Mouse (Mus musculus) midbrain, embryonic 11.5 days (tissue): ENCODE data around the gene Brsk1. TPM values are rescaled to one million over a fixed set of nuclear protein-coding genes. Genes with fewer than 3 reads are reported as not detected.

Experiments used
- ATAC-seq: fragments of 200-750 bp; cut with Nextera tagmentation; 2 replicates; pipeline ENCODE4 v1.8.0; 2017; ENCODE audit warnings: moderate TSS enrichment, moderate library complexity; ENCODE audit not compliant: low FRiP score
- DNase-seq: peaks from one replicate; pipeline ENCODE4 v3.0.0; 2015; ENCODE audit warnings: low spot score; ENCODE audit errors: missing footprints
- H3K27ac ChIP-seq: fragments of 300-500 bp; sonication (generic); 2 replicates; pipeline ENCODE4 v1.5.1; 2014; ENCODE audit warnings: low read depth, low read length
- H3K27me3 ChIP-seq: fragments of 300-500 bp; sonication (generic); 2 replicates; pipeline ENCODE4 v1.6.1; 2014; ENCODE audit warnings: mild to moderate bottlenecking, low read length, moderate library complexity, mixed read lengths; ENCODE audit not compliant: control insufficient read depth, insufficient read depth
- H3K36me3 ChIP-seq: fragments of 300-500 bp; sonication (generic); 2 replicates; pipeline ENCODE4 v1.6.1; 2014; ENCODE audit warnings: mild to moderate bottlenecking, low read length, moderate library complexity, mixed read lengths; ENCODE audit not compliant: control insufficient read depth, insufficient read depth
- H3K4me1 ChIP-seq: fragments of 300-500 bp; sonication (generic); 2 replicates; pipeline ENCODE4 v1.6.1; 2014; ENCODE audit warnings: low read length; ENCODE audit not compliant: control insufficient read depth, insufficient read depth
- H3K4me2 ChIP-seq: fragments of 300-500 bp; sonication (generic); 2 replicates; pipeline ENCODE4 v1.6.1; 2014; ENCODE audit warnings: mild to moderate bottlenecking, moderate library complexity
- H3K4me3 ChIP-seq: fragments of 300-500 bp; sonication (generic); 2 replicates; pipeline ENCODE4 v1.5.1; 2014; ENCODE audit warnings: low read depth, low read length
- H3K9ac ChIP-seq: fragments of 300-500 bp; sonication (generic); 2 replicates; pipeline ENCODE4 v1.6.1; 2014; ENCODE audit warnings: low read length
- H3K9me3 ChIP-seq: fragments of 300-500 bp; sonication (generic); 2 replicates; pipeline ENCODE4 v1.6.1; 2016; ENCODE audit warnings: low read length; ENCODE audit not compliant: control insufficient read depth
- WGBS: fragments of 180-500 bp; shearing (Covaris S2); extraction: QIAGEN DNeasy Blood & Tissue Kit; methylation state at CpG from one replicate; pipeline ENCODE4 v1.1.7; 2014; 5-methylcytosine and 5-hydroxymethylcytosine counted together
- polyA plus RNA-seq: library from polyadenylated mRNA; unstranded; fragments of >200 nt; fragmentation: Nextera tagmentation; extraction: Ambion mirVana; gene quantifications from 2 replicates; pipeline ENCODE4 v1.2.1, GENCODE M21; 2014

Gene Brsk1
- polyA plus RNA-seq, 1 experiment from 2014 or later = 3.2 TPM

DNA sequence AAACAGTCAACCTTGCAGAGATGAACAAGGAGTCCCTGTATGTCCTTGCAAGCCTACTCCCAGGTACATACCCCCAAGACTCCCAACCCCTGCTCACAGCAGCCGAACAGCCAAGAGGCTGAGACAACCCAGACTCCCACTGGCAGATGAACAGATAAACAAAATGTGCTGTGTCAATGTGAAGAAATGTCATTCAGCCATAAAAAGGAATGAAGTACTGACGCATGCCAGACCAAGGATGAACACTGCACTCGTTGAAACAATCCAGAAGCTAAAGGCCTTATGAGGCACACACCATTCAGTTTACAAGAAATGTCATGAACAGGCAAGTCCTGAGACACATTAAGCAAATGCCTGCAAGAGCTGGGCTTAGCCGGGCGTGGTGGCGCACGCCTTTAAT, 15.2 kb upstream of the Brsk1 start:
- Histone ChIP-seq H3K9me3 (no peaks in the 10 kb centered on the region), H3K27me3 (no peaks in the 10 kb centered on the region), H3K27ac (no peak overlapping the region), H3K4me2 (no peak overlapping the region), H3K9ac (no peak overlapping the region), H3K4me3 (no peak overlapping the region), H3K36me3 (peaks cover 16% of the 10 kb centered on the region), H3K4me1 (no peaks in the 10 kb centered on the region)
- 91% methylated on average over 7 of the region's 7 CpGs for WGBS
- DNase-seq (no peak), ATAC-seq (no peak)

DNA sequence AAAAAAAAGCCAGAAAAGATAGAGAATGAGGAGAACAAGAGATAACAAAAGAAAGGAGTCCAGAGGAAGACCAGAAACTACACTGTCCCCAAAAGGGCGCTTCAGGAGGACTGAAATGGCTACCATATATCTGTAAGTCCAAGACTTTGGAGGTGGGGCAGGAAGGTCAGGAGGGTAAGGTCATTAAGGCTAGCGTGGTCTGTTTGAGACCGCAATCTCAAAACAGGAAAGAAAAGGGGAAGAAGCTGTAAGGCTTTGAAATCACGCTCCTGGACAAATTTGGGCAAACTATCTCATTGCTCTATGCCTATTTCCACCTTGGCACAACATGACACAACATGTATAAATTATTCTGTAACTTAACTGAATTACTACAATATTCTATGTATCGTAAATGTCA, 7.1 kb upstream of the Brsk1 start:
- H3K27me3 ChIP-seq = no peaks in the 10 kb centered on the region
- H3K9me3 ChIP-seq = no peaks in the 10 kb centered on the region
- no peak for DNase-seq
- WGBS = 94% methylated on average over 5 of the region's 5 CpGs
- no peak overlapping the region for H3K27ac ChIP-seq
- H3K4me1 ChIP-seq = peaks cover 5% of the 10 kb centered on the region
- H3K4me2 ChIP-seq = no peak overlapping the region
- H3K9ac ChIP-seq = no peak overlapping the region
- peaks cover 6% of the 10 kb centered on the region for H3K36me3 ChIP-seq
- no peak overlapping the region for H3K4me3 ChIP-seq
- ATAC-seq = no peak

DNA sequence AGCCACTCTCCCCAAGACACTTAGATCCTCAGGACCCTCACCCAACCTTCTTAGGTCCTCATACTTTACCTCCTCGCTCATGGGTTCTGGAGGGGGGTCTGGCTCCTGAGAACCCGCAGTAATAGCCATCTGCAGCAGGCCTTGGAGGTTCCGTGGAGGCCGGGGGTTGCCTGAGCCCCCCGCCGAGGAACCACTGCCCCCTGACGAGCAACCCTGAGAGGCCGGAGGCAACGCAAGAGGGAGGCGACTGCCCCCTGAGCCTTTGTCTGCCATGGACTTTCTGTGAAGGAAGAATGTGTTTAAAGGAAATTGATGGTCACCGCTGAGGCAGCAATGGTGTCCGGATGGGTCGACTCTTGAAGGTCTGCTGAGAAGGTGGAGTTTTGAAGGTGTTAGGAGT, 6.2 kb upstream of the Brsk1 start:
- Histone ChIP-seq H3K27me3 (no peaks in the 10 kb centered on the region), H3K27ac (no peak overlapping the region; the same call in 1 of the 2 replicates), H3K9ac (peak overlapping the region; percentile 64), H3K9me3 (no peaks in the 10 kb centered on the region), H3K4me1 (peaks cover 5% of the 10 kb centered on the region), H3K4me3 (peak overlapping the region; percentile 73), H3K36me3 (peaks cover 6% of the 10 kb centered on the region), H3K4me2 (peak overlapping the region; percentile 76)
- under 1% methylated on average over 13 of the region's 13 CpGs for WGBS
- DNase-seq (no peak), ATAC-seq (0 out of 2 replicates have a peak, but pooled peaks have one; percentile 1)

DNA sequence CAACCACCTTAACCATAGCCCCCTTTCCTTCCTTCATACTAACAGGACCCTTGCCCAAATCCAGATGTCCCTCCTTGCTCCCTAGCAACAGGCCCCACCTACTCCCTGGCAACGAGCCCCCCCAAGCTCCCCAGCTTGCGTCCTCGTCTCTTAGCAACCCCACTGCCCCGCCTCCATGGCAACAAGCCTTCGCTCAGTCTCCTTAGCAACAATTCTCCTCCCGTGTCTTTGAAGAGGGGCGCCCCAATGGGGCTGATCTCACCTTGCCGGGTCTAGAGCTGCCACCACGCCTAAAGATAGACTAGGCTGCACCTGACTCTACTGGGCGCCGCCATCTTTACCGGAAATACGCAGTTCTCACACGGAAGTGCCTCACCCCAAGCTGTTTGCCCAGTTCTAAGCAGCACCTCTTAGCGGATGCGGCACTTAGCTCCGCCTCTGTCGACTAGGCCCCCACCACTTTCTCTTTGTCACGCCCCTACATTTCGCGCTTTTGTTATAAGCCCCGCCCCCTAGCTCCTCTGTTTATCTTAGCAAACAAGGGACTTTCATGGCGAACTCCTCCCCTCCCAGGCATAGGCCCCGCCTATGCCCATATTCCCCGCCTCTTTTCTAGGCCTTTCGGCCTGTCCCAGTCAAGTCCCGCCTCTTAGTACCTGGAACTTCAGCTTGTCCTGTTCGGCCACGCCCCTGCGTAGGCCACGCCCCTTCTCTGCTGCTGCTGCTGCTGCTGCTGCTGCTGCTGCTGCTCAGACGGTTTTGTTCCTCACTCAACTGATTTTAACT, 5.6 kb upstream of the Brsk1 start, which contains the start of gene Hspbp1:
Gene Hspbp1 (minus strand): TSS at position 437 of the 786 bp plus-strand sequence.
- peaks cover 5% of the 10 kb centered on the region for H3K4me1 ChIP-seq

DNA sequence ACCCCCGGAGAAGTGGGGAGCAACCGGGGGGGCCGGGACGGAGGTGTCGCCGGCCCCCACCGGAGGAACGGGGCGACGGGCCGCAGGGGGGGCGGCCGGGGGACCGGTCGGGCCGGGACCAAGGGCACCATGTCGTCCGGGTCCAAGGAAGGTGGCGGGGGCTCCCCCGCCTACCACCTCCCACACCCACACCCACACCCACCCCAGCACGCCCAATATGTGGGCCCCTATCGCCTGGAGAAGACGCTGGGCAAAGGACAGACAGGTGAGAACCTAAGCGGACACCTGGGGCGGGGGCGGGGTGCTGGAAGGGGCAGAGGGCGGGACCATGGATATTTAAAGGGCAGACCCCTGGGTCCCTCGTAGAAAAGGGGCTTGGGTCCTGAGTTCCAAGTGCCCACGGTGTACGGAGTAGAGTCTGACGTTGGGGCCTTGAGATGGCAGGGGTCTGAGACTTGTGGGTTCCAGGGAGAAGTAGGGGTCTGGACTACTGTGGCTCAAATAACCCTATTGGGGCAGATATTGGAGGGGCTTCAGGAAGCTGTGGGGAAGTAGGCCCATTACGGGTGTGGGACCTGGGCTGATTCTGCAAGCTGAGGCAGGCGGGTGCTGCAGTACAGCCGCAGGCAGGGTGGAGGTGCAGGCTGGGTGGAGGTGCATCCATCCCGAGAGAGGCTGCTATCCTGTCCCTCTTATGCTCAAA, 698 bp downstream of the Brsk1 start:
- peak overlapping the region; percentile 79 for H3K4me2 ChIP-seq
- WGBS = 11% methylated on average over 16 of the region's 35 CpGs
- peak overlapping the region; percentile 100 for H3K4me3 ChIP-seq
- ATAC-seq = peak; percentile 80
- H3K36me3 ChIP-seq = peaks cover 15% of the 10 kb centered on the region
- no peaks in the 10 kb centered on the region for H3K9me3 ChIP-seq
- peaks cover 8% of the 10 kb centered on the region for H3K4me1 ChIP-seq
- H3K9ac ChIP-seq = peak overlapping the region; percentile 100
- peak overlapping the region; percentile 95 for H3K27ac ChIP-seq
- peak; percentile 94 for DNase-seq
- H3K27me3 ChIP-seq = no peaks in the 10 kb centered on the region

More for the DNA sequence above, 5.6 kb upstream of the Brsk1 start, which contains the start of gene Hspbp1:
- Histone ChIP-seq H3K27me3 (no peaks in the 10 kb centered on the region), H3K9ac (peak within 1 kb of the TSS; percentile 64), H3K4me2 (peak within 1 kb of the TSS; percentile 76), H3K4me3 (peak within 1 kb of the TSS; percentile 73), H3K9me3 (no peaks in the 10 kb centered on the region), H3K36me3 (peaks cover 4% of the 10 kb centered on the region), H3K27ac (peak within 1 kb of the TSS; percentile 48; the same call in 1 of the 2 replicates)
- ATAC-seq (peak; percentile 98), DNase-seq (peak; percentile 99)
- 0% methylated on average over 32 of the region's 32 CpGs for WGBS

DNA sequence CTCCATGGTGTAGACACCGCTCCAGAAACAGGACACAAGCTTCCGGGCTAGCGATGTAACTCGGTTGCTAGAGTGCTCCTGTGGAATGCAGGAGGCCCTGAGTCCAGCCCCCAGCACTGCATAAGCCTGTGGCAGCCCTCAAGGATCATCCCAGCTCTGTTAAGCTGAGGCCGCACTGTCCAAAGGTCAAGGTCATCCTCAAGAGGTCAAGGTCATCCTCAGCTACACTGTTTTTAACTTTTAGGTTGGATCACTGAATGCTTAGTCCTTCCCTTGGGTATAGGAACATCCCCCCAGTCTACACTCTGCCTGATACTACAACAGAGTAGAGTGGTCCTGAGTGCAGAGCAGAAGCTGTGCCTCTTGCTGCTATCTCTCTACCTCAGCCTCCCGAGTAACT, 2.6 kb downstream of the Brsk1 start:
- Histone ChIP-seq H3K9ac (no peak overlapping the region), H3K4me3 (no peak overlapping the region), H3K4me2 (no peak overlapping the region), H3K4me1 (peaks cover 8% of the 10 kb centered on the region), H3K36me3 (peaks cover 18% of the 10 kb centered on the region), H3K27me3 (no peaks in the 10 kb centered on the region), H3K27ac (no peak overlapping the region), H3K9me3 (no peaks in the 10 kb centered on the region)
- ATAC-seq (no peak), DNase-seq (peak; percentile 60)
- WGBS = 64% methylated on average over 6 of the region's 6 CpGs

DNA sequence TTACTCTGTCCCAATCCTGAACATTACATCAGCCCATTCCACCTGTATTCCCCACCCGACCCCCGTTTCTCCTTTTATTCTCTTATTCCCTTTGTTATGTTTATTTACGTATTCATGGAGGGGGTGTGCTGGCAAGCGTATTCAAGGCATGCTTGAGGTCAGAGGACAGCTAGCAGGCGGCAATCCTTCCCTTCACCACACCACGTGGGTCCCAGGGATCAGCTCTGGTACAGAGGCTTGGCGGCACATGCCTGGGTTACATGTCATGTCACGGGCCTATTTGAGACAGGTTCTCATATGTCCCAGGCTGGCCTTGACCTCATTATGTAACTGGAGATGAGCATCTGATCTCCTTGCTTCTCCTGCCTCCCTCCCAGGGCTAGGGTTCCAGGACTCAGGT, 11.9 kb downstream of the Brsk1 start:
- no peak overlapping the region for H3K27ac ChIP-seq
- H3K36me3 ChIP-seq = peaks cover 17% of the 10 kb centered on the region
- H3K4me1 ChIP-seq = peaks cover 3% of the 10 kb centered on the region; the same call in 1 of the 2 replicates
- H3K4me3 ChIP-seq = no peak overlapping the region
- no peak overlapping the region for H3K9ac ChIP-seq
- WGBS = 44% methylated on average over 8 of the region's 8 CpGs
- ATAC-seq = 0 out of 2 replicates have a peak, but pooled peaks have one; percentile 56
- no peaks in the 10 kb centered on the region for H3K9me3 ChIP-seq
- H3K27me3 ChIP-seq = no peaks in the 10 kb centered on the region
- H3K4me2 ChIP-seq = no peak overlapping the region
- no peak for DNase-seq

DNA sequence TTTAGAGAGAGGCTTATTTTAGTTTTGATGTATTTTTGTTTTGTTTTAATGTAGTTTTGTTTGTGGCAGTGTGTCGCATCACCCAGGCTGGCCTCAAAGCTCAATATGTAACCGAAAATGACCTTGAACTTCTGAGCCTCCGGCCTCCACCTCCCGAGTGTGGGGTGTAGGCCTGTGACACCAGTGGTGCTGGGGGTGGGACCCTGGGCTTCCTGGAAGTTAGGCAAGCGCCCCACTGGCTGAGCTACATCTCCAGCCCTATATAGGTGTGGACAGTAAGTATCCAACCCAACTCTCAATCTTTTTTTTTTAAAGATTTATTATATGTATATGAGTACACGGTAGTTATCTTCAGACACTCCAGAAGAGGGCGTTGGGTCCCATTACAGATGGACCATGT, 12.8 kb downstream of the Brsk1 start:
- peaks cover 18% of the 10 kb centered on the region for H3K36me3 ChIP-seq
- no peak for ATAC-seq
- peaks cover 3% of the 10 kb centered on the region; the same call in 1 of the 2 replicates for H3K4me1 ChIP-seq
- H3K4me3 ChIP-seq = no peak overlapping the region
- H3K27ac ChIP-seq = no peak overlapping the region
- DNase-seq = no peak
- H3K9ac ChIP-seq = no peak overlapping the region
- no peaks in the 10 kb centered on the region for H3K27me3 ChIP-seq
- no peak overlapping the region for H3K4me2 ChIP-seq
- 96% methylated on average over 7 of the region's 7 CpGs for WGBS
- H3K9me3 ChIP-seq = no peaks in the 10 kb centered on the region

DNA sequence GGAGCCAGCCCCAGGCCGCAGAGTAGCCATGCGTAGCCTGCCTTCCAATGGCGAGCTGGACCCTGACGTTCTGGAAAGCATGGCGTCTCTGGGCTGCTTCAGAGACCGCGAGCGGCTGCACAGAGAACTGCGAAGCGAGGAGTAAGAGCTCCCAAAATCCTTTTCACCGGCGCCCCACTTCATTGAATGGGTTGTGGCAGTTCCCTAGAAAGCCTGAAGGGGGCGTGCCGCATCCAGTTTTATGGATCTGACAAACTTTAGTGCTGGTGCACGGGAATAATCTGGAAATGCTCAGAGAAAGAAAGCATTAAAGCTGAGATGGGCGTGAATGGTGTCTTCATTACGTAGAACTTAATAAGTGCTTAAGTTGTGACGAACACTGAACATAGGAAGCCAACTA, 14.7 kb downstream of the Brsk1 start:
- WGBS = 38% methylated on average over 18 of the region's 18 CpGs
- ATAC-seq (no peak), DNase-seq (peak; percentile 94)
- Histone ChIP-seq H3K4me1 (peaks cover 3% of the 10 kb centered on the region; the same call in 1 of the 2 replicates), H3K9ac (no peak overlapping the region), H3K27me3 (no peaks in the 10 kb centered on the region), H3K27ac (no peak overlapping the region; the same call in 1 of the 2 replicates), H3K4me2 (no peak overlapping the region), H3K4me3 (no peak overlapping the region), H3K9me3 (no peaks in the 10 kb centered on the region), H3K36me3 (peaks cover 23% of the 10 kb centered on the region)
